Mouse (Mus musculus) ES-E14 (cell line): ENCODE results near the gene Grrp1.

Experiments used
- HCFC1 ChIP-seq: IDR thresholded peaks from 2 replicates; pipeline ENCODE4 v1.6.1; 2012; ENCODE audit warnings: low read length, inconsistent platforms, borderline replicate concordance; ENCODE audit not compliant: insufficient read depth
- ZC3H11A ChIP-seq: IDR thresholded peaks from 2 replicates; pipeline ENCODE4 v1.6.1; 2012; ENCODE audit warnings: low read depth, mild to moderate bottlenecking, inconsistent platforms, low read length, borderline replicate concordance
- ZNF384 ChIP-seq: IDR thresholded peaks from 2 replicates; pipeline ENCODE4 v1.6.1; 2012; ENCODE audit warnings: low read depth, low read length, inconsistent platforms

DNA sequence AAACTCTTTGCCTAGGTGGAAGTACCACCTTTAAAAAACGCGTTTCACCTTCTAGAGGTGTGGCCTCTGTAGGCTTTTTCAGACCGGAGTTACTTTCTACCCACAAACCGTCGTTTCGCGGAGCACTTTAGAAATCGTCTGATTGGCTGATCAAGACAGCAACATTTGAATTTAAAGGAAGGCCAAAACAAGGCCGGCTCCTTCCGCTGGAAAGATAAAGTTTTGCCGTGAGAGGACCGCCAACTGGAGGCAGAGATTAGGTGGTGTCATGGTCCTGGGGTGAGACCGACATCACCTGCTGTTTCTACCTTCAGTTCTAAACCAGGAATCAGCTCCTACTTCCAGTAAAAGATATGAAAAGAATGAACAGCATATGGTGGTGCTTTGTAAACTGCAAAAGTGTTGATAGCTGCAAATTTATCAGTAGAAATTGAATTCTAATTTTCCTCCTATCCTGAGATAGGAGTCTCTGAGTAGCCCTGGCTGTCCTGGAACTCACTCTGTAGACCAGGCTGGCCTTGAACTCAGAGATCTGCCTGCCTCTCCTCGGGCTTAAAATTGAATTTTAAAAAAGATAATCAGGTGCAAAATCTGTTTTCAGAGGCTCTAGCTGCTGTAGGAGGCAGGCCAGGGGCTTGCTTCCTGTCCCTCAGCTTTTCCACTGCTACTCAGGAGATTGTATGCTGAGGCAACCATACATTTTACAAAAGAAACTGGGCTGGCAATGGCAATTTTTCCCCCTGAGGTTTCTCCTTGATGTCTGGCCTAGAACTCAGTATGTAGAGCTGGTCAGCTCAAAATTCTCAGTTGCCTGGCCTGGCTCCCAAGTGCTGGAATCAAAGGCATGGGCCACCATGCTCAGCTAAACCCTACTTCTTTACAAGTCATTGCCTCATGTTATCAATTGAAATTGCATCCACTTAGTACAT lies 19.8 kb upstream of the Grrp1 start:
- TF ChIP-seq HCFC1 (no peak), ZC3H11A (no peak), ZNF384 (no peak)
